Mouse (Mus musculus) lung, postnatal 0 days (tissue): ENCODE results near the gene Gm20390. TPM values are rescaled to one million over a fixed set of nuclear protein-coding genes. Genes with fewer than 3 reads are reported as not detected.
A peak's percentile ranks its signal among the peaks of the same experiment; 100 is the strongest.

Source experiments
- ATAC-seq: fragments of 200-750 bp; cut with Nextera tagmentation; 2 replicates; pipeline ENCODE4 v1.8.0; 2017; ENCODE audit warnings: moderate library complexity
- DNase-seq: peaks from one replicate; pipeline ENCODE4 v3.0.0-alpha.2; 2016; ENCODE audit warnings: low spot score
- H3K27ac ChIP-seq: fragments of 300-500 bp; sonication (generic); 2 replicates; pipeline ENCODE4 v1.5.1; 2014; ENCODE audit warnings: antibody characterized with exemption, mild to moderate bottlenecking, low read length, mixed read lengths
- H3K27me3 ChIP-seq: fragments of 300-500 bp; sonication (generic); replicated peaks from 2 replicates; pipeline ENCODE4 v1.6.1; 2014; ENCODE audit warnings: low read length, mixed read lengths; ENCODE audit not compliant: insufficient read depth
- H3K36me3 ChIP-seq: fragments of 300-500 bp; sonication (generic); 2 replicates; pipeline ENCODE4 v1.6.1; 2014; ENCODE audit warnings: low read length, mixed read lengths; ENCODE audit not compliant: insufficient read depth
- H3K4me1 ChIP-seq: fragments of 300-500 bp; sonication (generic); 2 replicates; pipeline ENCODE4 v1.6.1; 2014; ENCODE audit warnings: antibody characterized with exemption, low read depth, low read length, mixed read lengths; ENCODE audit not compliant: insufficient read depth
- H3K4me2 ChIP-seq: fragments of 300-500 bp; sonication (generic); replicated peaks from 2 replicates; pipeline ENCODE4 v1.6.1; 2014; ENCODE audit warnings: low read depth, mild to moderate bottlenecking, low read length, moderate library complexity, mixed read lengths
- H3K4me3 ChIP-seq: fragments of 300-500 bp; sonication (generic); 2 replicates; pipeline ENCODE4 v1.5.1; 2014; ENCODE audit warnings: low read depth, low read length
- H3K9ac ChIP-seq: fragments of 300-500 bp; sonication (generic); replicated peaks from 2 replicates; pipeline ENCODE4 v1.6.1; 2014; ENCODE audit warnings: low read depth, mild to moderate bottlenecking
- H3K9me3 ChIP-seq: fragments of 300-500 bp; sonication (generic); 2 replicates; pipeline ENCODE4 v1.6.1; 2016; ENCODE audit warnings: low read length, mixed read lengths
- CTCF ChIP-seq: IDR thresholded peaks from 2 replicates; pipeline ENCODE4 v1.5.1; 2016; ENCODE audit warnings: antibody characterized with exemption, mild to moderate bottlenecking
- EP300 ChIP-seq: IDR thresholded peaks from 2 replicates; pipeline ENCODE4 v1.6.1; 2016; ENCODE audit warnings: antibody characterized with exemption, mild to moderate bottlenecking, control low read depth
- WGBS: fragments of 180-500 bp; shearing (Covaris S2); extraction: QIAGEN DNeasy Blood & Tissue Kit; methylation state at CpG from one replicate; pipeline ENCODE4 v1.1.7; 2014; 5-methylcytosine and 5-hydroxymethylcytosine counted together
- polyA plus RNA-seq: library from polyadenylated mRNA; unstranded; fragments of >200 nt; fragmentation: Nextera tagmentation; extraction: Ambion mirVana; gene quantifications from 2 replicates; pipeline ENCODE4 v1.2.1, GENCODE M21; 2015

The Gm20390 gene
- polyA plus RNA-seq, 1 experiment from 2014 or later, result 120 TPM

DNA sequence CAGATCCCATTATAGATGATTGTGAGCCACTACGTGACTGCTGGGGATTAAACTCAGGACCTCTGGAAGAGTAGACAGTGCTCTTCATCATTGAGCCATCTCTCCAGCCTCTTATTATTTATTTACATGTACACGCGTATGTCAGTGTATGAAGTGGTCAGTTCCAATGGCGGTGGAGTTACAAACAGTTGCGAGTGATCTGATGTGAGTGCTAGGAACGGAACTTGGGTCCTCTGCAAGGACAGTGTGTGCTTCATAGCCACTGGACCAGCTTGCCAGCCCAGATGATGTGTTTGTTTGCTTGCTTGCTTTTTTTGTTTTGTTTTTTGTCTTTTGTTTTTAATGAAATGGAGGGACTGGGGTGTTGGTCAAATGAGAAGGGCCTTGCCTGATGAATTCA, 1.1 kb upstream of the Gm20390 start:
- Histone ChIP-seq H3K4me2 (no peak overlapping the region), H3K36me3 (no peaks in the 10 kb centered on the region), H3K9me3 (no peaks in the 10 kb centered on the region), H3K4me3 (no peak overlapping the region), H3K27ac (no peak overlapping the region), H3K27me3 (no peaks in the 10 kb centered on the region), H3K9ac (no peak overlapping the region), H3K4me1 (no peaks in the 10 kb centered on the region)
- no peak for TF ChIP-seq CTCF
- TF ChIP-seq EP300, result no peak
- no peak for DNase-seq
- WGBS, result 91% methylated on average over 6 of the region's 6 CpGs
- no peak for ATAC-seq

DNA sequence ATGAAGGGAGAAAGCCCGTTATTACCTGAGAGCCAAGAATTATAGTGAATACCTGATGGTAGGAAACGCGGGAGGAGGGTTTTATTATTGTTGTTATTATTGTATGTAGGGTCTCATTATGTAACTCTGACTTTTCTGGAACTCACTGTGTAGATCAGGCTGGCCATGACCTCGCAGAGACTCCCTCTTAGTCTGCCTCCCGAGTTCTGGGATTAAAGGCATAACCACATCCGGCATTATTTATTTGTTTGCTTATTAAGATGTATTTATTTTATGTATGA, 695 bp upstream of the Gm20390 start:
- Histone ChIP-seq H3K9me3 (no peaks in the 10 kb centered on the region), H3K36me3 (no peaks in the 10 kb centered on the region), H3K4me1 (no peaks in the 10 kb centered on the region), H3K27me3 (no peaks in the 10 kb centered on the region), H3K4me3 (no peak overlapping the region), H3K27ac (peak overlapping the region; percentile 34; the same call in 1 of the 2 replicates), H3K4me2 (peak overlapping the region; percentile 37), H3K9ac (no peak overlapping the region)
- ATAC-seq (no peak), DNase-seq (no peak)
- WGBS, result 33% methylated on average over 6 of the region's 6 CpGs
- TF ChIP-seq EP300 (no peak), CTCF (no peak)

DNA sequence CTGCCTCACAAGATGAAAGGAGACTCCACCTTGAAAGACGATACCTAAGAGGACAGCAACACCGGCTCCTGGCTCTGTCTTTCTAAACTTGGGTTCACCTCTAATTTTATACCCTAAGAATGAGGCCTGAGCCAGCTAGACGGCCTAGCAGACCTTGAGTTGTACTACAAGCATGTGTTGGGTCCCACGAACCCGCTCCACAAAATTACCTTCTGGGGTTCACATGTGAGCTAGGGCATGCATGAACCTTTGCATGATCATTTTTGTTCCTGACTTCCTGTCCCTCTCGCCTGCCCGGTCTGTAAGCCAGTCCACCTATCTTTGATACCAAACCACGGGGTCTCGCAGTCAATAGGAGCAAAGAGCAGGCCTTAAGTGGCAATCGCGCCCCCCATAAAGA, 712 bp downstream of the Gm20390 start:
- ATAC-seq, result no peak
- DNase-seq, result no peak
- 2% methylated on average over 11 of the region's 11 CpGs for WGBS
- 0 out of 2 replicates have a peak overlapping the region, but pooled peaks have one; percentile 73 for H3K27ac ChIP-seq
- no peaks in the 10 kb centered on the region for H3K4me1 ChIP-seq
- H3K4me2 ChIP-seq, result peak overlapping the region; percentile 82
- peak overlapping the region; percentile 70 for H3K4me3 ChIP-seq
- H3K36me3 ChIP-seq, result no peaks in the 10 kb centered on the region
- no peaks in the 10 kb centered on the region for H3K9me3 ChIP-seq
- TF ChIP-seq EP300, result no peak
- no peak for TF ChIP-seq CTCF
- no peaks in the 10 kb centered on the region for H3K27me3 ChIP-seq
- H3K9ac ChIP-seq, result peak overlapping the region; percentile 54; the same call in 1 of the 2 replicates

DNA sequence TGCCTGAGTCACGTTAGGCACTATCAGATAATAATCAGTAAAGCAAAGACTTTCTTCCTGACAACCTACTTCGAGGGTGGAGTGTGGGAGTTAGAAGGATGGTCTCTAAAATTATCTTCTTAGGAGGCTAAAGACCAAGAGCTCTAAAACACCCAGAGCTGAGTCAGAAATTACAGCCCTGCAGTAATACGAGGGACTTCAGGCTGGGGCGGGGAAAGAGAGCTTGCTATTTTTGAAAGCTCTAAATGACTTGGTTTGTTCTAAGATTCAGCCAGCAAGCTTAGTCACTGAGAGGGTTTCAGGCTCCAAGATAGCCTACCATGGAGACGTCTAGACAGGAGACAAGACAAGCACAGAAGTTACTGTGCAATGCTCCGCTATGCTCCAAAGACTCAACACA, 2.7 kb downstream of the Gm20390 start:
- H3K9ac ChIP-seq, result no peak overlapping the region

DNA sequence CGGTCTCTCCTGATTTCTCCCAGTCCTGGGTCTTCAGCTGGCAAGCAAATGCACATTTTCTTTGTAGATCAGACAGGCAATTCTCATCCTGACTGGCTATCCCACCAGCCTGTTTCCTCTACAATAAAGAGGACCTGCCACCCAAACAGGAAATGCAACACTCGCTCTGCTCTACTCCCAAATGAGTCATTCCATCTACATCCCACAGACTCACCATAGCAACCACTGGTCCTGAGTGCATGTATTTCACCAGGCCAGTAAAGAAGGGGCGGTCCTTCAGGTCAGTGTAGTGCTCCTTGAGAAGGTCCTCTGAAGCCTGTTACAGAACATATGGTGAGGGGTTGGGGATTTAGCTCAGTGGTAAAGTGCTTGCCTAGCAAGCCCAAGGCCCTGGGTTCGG, 5.1 kb downstream of the Gm20390 start:
- Histone ChIP-seq H3K4me3 (no peak overlapping the region), H3K9me3 (no peaks in the 10 kb centered on the region), H3K27me3 (no peaks in the 10 kb centered on the region), H3K36me3 (no peaks in the 10 kb centered on the region; the same call in 1 of the 2 replicates), H3K4me2 (no peak overlapping the region), H3K4me1 (no peaks in the 10 kb centered on the region), H3K9ac (no peak overlapping the region), H3K27ac (no peak overlapping the region)
- peak; percentile 70 for ATAC-seq
- TF ChIP-seq EP300 (no peak), CTCF (no peak)
- DNase-seq, result peak; percentile 58
- WGBS, result 79% methylated on average over 4 of the region's 4 CpGs

More for the DNA sequence above, 2.7 kb downstream of the Gm20390 start:
- Histone ChIP-seq H3K9me3 (no peaks in the 10 kb centered on the region), H3K36me3 (no peaks in the 10 kb centered on the region; the same call in 1 of the 2 replicates), H3K27me3 (no peaks in the 10 kb centered on the region), H3K4me2 (no peak overlapping the region), H3K4me1 (no peaks in the 10 kb centered on the region), H3K27ac (no peak overlapping the region), H3K4me3 (no peak overlapping the region)
- no peak for TF ChIP-seq CTCF
- TF ChIP-seq EP300, result no peak
- no peak for DNase-seq
- 91% methylated on average over 6 of the region's 6 CpGs for WGBS
- ATAC-seq, result no peak

DNA sequence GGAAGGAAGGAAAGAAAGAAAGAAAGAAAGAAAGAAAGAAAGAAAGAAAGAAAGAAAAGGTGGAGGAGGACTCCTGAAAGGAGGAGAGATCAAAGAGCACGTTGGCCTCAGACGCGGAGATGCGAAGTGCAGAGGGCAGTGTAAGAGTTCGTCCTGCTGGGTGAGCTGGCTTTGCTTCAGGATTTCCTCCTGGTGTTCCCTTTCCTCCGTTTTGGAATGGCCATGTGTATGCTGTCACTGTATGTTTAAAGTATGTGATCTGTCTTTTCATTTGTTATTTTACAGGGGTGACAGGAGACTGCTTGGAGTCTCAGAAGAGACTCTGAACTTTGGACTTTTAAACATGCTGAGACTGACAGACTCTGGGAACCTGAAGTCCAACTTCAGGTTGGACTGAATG, 6.6 kb downstream of the Gm20390 start:
- no peak for ATAC-seq
- H3K4me2 ChIP-seq, result no peak overlapping the region
- 84% methylated on average over 6 of the region's 6 CpGs for WGBS
- no peak for TF ChIP-seq CTCF
- TF ChIP-seq EP300, result no peak
- H3K36me3 ChIP-seq, result no peaks in the 10 kb centered on the region; the same call in 1 of the 2 replicates
- DNase-seq, result no peak
- no peaks in the 10 kb centered on the region for H3K27me3 ChIP-seq
- peaks cover 2% of the 10 kb centered on the region; the same call in 1 of the 2 replicates for H3K4me1 ChIP-seq
- no peak overlapping the region for H3K4me3 ChIP-seq
- no peak overlapping the region for H3K27ac ChIP-seq
- H3K9ac ChIP-seq, result no peak overlapping the region
- no peaks in the 10 kb centered on the region for H3K9me3 ChIP-seq

DNA sequence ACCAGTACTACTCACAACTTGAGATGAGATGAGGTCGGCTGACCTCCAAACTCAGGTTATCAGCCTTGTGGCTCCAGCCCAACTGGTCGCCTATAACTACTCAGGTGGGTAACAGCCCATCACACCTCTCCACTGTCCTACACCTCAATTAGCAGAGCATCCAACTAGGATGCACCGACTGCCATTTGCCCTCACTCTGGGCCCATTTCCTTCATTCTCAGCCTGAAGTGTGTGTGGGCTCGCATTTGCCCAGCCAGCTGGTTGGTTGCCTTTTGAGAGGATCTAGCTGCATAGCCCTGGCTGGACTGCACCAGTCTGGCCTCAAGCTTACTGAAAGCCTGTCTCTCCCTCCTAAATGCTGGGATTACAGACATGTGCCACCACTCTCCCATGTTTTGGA, 10.3 kb downstream of the Gm20390 start:
- DNase-seq (no peak), ATAC-seq (no peak)
- Histone ChIP-seq H3K27ac (no peak overlapping the region), H3K4me1 (peaks cover 5% of the 10 kb centered on the region; the same call in 1 of the 2 replicates), H3K4me2 (no peak overlapping the region), H3K4me3 (no peak overlapping the region), H3K9ac (no peak overlapping the region), H3K36me3 (no peaks in the 10 kb centered on the region; the same call in 1 of the 2 replicates), H3K27me3 (no peaks in the 10 kb centered on the region), H3K9me3 (no peaks in the 10 kb centered on the region)
- 78% methylated on average over 4 of the region's 4 CpGs for WGBS
- TF ChIP-seq CTCF (no peak), EP300 (no peak)
